Mouse (Mus musculus) kidney, adult 8-10 months (tissue): ENCODE results near the gene Vmn1r195.
"Not testable (repeated sequence)": the region's sequence is repeated elsewhere in the genome, so short reads cannot be mapped to it uniquely, and the experiment has no call there.

ENCODE experiments used
- DNase-seq, 2 experiments: peaks; one replicate each; pipeline ENCODE4 v3.0.0; 2022

Gene Vmn1r195

GRCm38 (mm10) chr13:22270222-22270621 lies at the start of gene Vmn1r195:
Vmn1r195 (plus strand) TSS chr13:22270522.
- DNase-seq, result not testable (repeated sequence)

GRCm38 (mm10) chr13:22223060-22223459 lies 47.3 kb upstream of the Vmn1r195 start, which contains the start of gene Vmn1r193:
Vmn1r193 (minus strand) TSS chr13:22223160.
- DNase-seq, result not testable (repeated sequence)

DNA sequence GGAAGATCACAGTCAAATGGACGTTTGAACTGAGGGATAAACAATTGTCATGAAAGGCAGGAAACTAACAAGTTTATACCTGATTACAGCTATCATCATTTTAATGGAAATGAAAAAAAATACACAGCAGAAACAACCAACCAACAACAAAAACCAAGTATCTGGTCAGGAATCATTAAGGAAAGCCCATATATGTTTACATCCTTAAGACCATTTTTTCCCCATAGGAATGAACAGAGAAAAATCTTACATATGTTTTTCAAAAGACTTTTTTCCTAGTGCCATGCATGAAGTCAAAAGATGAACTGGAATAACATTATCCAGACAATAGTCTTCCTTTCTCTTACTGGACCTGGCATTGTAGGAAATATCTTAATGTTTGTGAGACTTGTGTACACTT lies 26.4 kb upstream of the Vmn1r195 start, which contains the start of gene Vmn1r194:
Vmn1r194 (plus strand) TSS at position 301 of the 400 bp plus-strand sequence.
- no peak for DNase-seq

DNA sequence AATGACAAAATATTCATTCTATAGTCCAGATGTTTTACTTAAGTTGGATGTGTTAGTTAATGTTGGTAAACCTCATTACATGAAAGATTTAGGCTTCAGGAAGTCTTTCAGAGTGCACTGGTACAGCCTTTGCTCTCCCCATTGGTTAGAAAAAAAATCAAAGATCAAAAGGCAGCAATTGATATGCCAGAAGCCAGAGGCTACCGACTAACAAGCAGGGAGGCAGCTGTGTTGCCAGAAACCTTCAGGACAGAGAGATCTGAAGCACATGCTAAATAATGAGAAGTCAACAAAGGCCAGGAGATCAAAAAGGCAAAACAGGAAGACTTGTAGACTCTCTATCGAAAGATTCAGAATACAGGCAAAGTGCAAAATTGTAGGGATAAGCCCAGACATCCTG lies 1.4 kb downstream of the Vmn1r195 start:
- DNase-seq, result no peak

GRCm38 (mm10) chr13:22284578-22284977 lies 14.3 kb downstream of the Vmn1r195 start:
- no peak for DNase-seq

DNA sequence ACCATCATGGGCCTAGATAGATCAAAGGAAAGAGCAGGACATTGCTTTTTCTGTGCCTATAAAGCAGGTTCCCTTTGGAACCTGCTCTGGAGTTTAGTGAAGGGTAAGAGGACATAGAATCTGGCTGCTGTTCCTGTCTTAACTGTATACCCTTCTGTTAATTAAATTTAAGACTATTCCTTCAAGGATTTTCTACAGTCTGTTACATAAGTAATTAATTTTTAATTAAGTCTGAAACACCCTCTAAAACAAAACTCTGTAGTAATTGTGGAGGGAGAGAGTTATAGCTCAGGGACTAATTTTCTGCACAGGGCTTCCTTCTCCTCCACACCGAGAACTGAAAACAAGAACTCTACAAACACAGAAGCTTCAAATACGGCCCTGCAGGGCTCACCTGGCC lies 19.3 kb downstream of the Vmn1r195 start, which contains the start of gene Vmn1r196:
Vmn1r196 (plus strand) TSS at position 301 of the 400 bp plus-strand sequence.
- no peak for DNase-seq

- not testable (repeated sequence) for DNase-seq
These were observed 37.8 kb downstream of the Vmn1r195 start for GRCm38 (mm10) chr13:22308075-22308474.

DNA sequence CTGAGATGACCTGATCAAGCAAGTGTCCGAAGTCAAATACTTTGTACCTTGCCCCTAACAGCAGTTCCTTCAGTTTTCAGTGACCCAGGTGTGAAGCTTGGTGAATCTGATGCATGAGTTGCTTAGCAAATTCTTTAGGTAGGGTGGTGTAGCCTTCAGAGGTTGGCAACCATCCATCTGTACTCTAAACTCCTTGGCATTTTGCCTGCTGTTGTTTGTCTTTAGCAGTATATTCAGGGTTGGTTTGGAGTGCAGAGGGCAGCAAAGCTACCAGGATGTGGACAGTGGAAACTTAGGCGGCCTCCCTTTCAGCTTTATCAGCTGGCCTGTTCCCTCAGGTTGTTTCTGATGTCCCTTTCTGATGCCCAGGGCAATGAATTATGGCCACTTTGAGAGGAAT lies 45.0 kb downstream of the Vmn1r195 start:
- peak in 1 of 2 experiments; percentile 37 for DNase-seq

- no peak for DNase-seq
These were observed 47.0 kb downstream of the Vmn1r195 start for GRCm38 (mm10) chr13:22317366-22317765.

- no peak for DNase-seq
These were observed 49.8 kb downstream of the Vmn1r195 start for GRCm38 (mm10) chr13:22320091-22320490.

- no peak for DNase-seq
These were observed 54.0 kb downstream of the Vmn1r195 start, which contains the start of gene Vmn1r197 for GRCm38 (mm10) chr13:22324289-22324688. Vmn1r197 (plus strand) TSS chr13:22324589.
